Mouse (Mus musculus) bone marrow macrophage, adult 2 months (primary cell): ENCODE results near the gene Parp1.

Source experiments
- CTCF ChIP-seq: IDR thresholded peaks from 2 replicates; pipeline ENCODE4 v1.5.1; 2012; ENCODE audit warnings: low read depth, mild to moderate bottlenecking, low read length, moderate library complexity
- POLR2A ChIP-seq: IDR thresholded peaks from 2 replicates; pipeline ENCODE4 v1.6.1; 2012; ENCODE audit warnings: mild to moderate bottlenecking, low read depth, low read length, borderline replicate concordance

DNA sequence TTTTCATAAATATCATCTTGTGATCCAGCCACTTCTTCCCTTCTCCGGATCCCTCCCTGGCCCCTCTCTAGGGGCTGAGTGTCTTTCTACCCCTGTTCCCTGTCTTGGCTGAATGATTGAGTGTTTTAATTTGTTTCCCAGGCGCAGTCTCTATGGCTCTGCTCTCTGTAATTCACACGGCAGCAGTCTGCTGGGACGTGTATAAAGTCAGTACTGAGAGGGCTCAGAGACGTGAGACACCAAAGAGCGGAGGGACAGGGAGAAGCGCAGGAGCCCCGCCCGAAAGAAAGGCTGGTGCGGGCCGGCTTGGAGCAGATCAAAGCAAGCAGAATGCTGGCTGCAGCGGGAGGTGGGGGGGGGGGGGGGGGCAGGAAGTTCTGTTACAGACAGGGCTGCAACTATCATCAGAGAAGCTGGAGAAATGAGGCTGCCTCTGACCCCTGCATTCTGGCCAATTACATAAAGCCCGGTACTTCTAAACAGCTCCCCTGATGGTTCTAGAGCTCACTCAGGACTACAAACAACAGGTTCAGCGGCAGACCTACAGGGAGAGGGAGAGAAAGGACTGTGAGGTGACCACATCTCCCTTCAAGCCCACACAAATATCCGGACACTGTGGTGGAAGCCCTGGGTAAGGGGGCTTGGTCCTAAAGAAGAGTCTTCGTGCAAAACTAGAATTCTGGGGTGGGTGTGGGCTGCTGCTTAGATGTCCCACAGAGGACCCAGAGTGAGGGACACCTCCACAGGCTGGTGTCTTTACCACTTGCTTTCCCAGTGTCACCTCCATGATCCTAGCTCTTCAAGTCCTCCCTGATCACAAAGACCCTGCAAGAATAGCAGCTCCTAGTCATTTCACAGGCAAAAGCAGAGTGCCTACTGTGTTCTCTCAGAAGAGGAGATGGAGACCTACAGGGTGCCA lies 20.7 kb upstream of the Parp1 start:
- no peak for TF ChIP-seq CTCF
- no peak for TF ChIP-seq POLR2A
